Mouse (Mus musculus) lung, embryonic 14.5 days (tissue): ENCODE results near the gene Dolpp1. TPM values are rescaled to one million over a fixed set of nuclear protein-coding genes. Genes with fewer than 3 reads are reported as not detected.
A peak's percentile ranks its signal among the peaks of the same experiment; 100 is the strongest.

Source experiments
- ATAC-seq: fragments of 200-750 bp; cut with Nextera tagmentation; 2 replicates; pipeline ENCODE4 v1.8.0; 2017; ENCODE audit warnings: mild to moderate bottlenecking, moderate TSS enrichment, moderate library complexity; ENCODE audit not compliant: insufficient read depth
- DNase-seq: peaks from one replicate; pipeline ENCODE4 v3.0.0-alpha.2; 2015
- H3K27ac ChIP-seq: fragments of 300-500 bp; sonication (generic); 2 replicates; pipeline ENCODE4 v1.5.1; 2014; ENCODE audit warnings: low read depth, mild to moderate bottlenecking, moderate library complexity
- H3K27me3 ChIP-seq: fragments of 300-500 bp; sonication (generic); 2 replicates; pipeline ENCODE4 v1.6.1; 2014; ENCODE audit warnings: low read length, control low read depth; ENCODE audit not compliant: insufficient read depth
- H3K36me3 ChIP-seq: fragments of 300-500 bp; sonication (generic); 2 replicates; pipeline ENCODE4 v1.6.1; 2014; ENCODE audit warnings: control low read depth; ENCODE audit not compliant: insufficient read depth
- H3K4me1 ChIP-seq: fragments of 300-500 bp; sonication (generic); 2 replicates; pipeline ENCODE4 v1.6.1; 2014; ENCODE audit warnings: antibody characterized with exemption, control low read depth; ENCODE audit not compliant: insufficient read depth
- H3K4me2 ChIP-seq: fragments of 300-500 bp; sonication (generic); 2 replicates; pipeline ENCODE4 v1.6.1; 2014; ENCODE audit warnings: mild to moderate bottlenecking
- H3K4me3 ChIP-seq: fragments of 300-500 bp; sonication (generic); 2 replicates; pipeline ENCODE4 v1.5.1; 2014; ENCODE audit warnings: low read depth, low read length
- H3K9ac ChIP-seq: fragments of 300-500 bp; sonication (generic); 2 replicates; pipeline ENCODE4 v1.6.1; 2014
- H3K9me3 ChIP-seq: fragments of 300-500 bp; sonication (generic); 2 replicates; pipeline ENCODE4 v1.6.1; 2016; ENCODE audit warnings: low read depth, low read length, control low read depth
- CTCF ChIP-seq: IDR thresholded peaks from 2 replicates; pipeline ENCODE4 v1.5.1; 2016; ENCODE audit warnings: antibody characterized with exemption, low read depth
- WGBS: fragments of 180-500 bp; shearing (Covaris S2); extraction: QIAGEN DNeasy Blood & Tissue Kit; methylation state at CpG from one replicate; pipeline ENCODE4 v1.1.7; 2014; 5-methylcytosine and 5-hydroxymethylcytosine counted together
- polyA plus RNA-seq: library from polyadenylated mRNA; unstranded; fragments of >200 nt; fragmentation: Nextera tagmentation; extraction: Ambion mirVana; gene quantifications from 2 replicates; pipeline ENCODE4 v1.2.1, GENCODE M21; 2014

Gene Dolpp1
- polyA plus RNA-seq, 1 experiment from 2014 or later = 34.2 TPM

- Histone ChIP-seq H3K36me3 (peaks cover 84% of the 10 kb centered on the region), H3K9me3 (no peaks in the 10 kb centered on the region), H3K4me2 (no peak overlapping the region), H3K4me3 (no peak overlapping the region), H3K27ac (no peak overlapping the region), H3K4me1 (no peaks in the 10 kb centered on the region), H3K9ac (no peak overlapping the region), H3K27me3 (no peaks in the 10 kb centered on the region)
- DNase-seq = peak; percentile 57
- TF ChIP-seq CTCF = no peak
- 59% methylated on average over 7 of the region's 7 CpGs for WGBS
- no peak for ATAC-seq
These were observed 12.7 kb upstream of the Dolpp1 start for GRCm38 (mm10) chr2:30379307-30379706.

- peaks cover 81% of the 10 kb centered on the region for H3K36me3 ChIP-seq
- no peak for ATAC-seq
- 86% methylated on average over 10 of the region's 10 CpGs for WGBS
- no peak overlapping the region for H3K4me2 ChIP-seq
- no peak for TF ChIP-seq CTCF
- H3K4me3 ChIP-seq = no peak overlapping the region
- H3K27ac ChIP-seq = no peak overlapping the region
- no peak for DNase-seq
- no peaks in the 10 kb centered on the region for H3K9me3 ChIP-seq
- no peaks in the 10 kb centered on the region for H3K4me1 ChIP-seq
- H3K27me3 ChIP-seq = no peaks in the 10 kb centered on the region
- H3K9ac ChIP-seq = no peak overlapping the region
These were observed 11.3 kb upstream of the Dolpp1 start for GRCm38 (mm10) chr2:30380564-30381376.

- Histone ChIP-seq H3K27ac (no peak overlapping the region), H3K9me3 (no peaks in the 10 kb centered on the region), H3K36me3 (peaks cover 77% of the 10 kb centered on the region), H3K27me3 (no peaks in the 10 kb centered on the region), H3K4me1 (no peaks in the 10 kb centered on the region), H3K4me3 (no peak overlapping the region), H3K4me2 (no peak overlapping the region), H3K9ac (no peak overlapping the region)
- TF ChIP-seq CTCF = no peak
- DNase-seq = no peak
- 91% methylated on average over 4 of the region's 4 CpGs for WGBS
- no peak for ATAC-seq
These were observed 10.7 kb upstream of the Dolpp1 start for GRCm38 (mm10) chr2:30381377-30381725.

DNA sequence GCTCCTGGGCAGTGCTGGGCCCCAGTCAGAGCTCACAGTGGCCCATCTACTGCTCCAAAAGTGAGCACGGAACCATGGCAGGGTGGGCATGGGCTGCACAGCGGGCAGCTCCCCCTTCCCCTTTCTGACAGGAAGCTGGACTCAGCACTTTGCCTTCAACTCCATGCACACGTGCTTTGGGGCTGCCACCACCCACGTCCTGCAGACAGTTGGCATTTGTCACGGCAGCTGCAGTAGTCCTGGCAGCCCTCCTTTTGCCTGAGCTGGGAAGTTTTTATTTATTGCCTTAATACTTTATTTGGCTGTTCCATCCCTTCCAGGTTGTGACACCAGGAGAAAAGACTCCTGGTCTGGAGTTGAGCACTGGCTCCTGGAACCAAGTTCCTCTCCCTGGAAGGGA lies 7.2 kb upstream of the Dolpp1 start:
- H3K9ac ChIP-seq = no peak overlapping the region

DNA sequence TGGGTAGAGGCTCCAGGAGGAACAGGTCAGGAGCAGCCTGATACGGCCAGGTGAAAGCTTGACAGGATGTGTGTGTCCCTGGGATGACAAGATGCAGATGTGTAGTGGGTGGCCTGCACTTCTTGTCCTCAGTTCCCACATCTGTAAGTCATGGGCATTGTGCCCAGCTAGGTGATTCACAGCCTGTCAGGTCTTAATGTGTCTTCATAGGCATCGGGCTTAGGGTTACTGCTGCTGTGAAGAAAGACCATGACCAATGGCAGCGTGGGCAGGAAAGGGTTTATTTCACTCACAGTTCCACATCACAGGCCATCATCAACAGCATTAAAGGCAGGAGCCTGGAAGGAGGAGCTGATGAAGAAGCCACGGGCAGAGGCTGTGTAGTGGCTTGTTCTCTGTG lies 6.5 kb upstream of the Dolpp1 start:
- H3K9me3 ChIP-seq = no peaks in the 10 kb centered on the region
- H3K9ac ChIP-seq = no peak overlapping the region
- H3K36me3 ChIP-seq = peaks cover 40% of the 10 kb centered on the region
- no peak overlapping the region for H3K4me3 ChIP-seq
- ATAC-seq (no peak), DNase-seq (no peak)
- no peaks in the 10 kb centered on the region for H3K27me3 ChIP-seq
- H3K27ac ChIP-seq = no peak overlapping the region
- no peaks in the 10 kb centered on the region for H3K4me1 ChIP-seq
- WGBS = 84% methylated on average over 4 of the region's 4 CpGs
- no peak overlapping the region for H3K4me2 ChIP-seq
- no peak for TF ChIP-seq CTCF

More for the DNA sequence above, 7.2 kb upstream of the Dolpp1 start:
- DNase-seq = no peak
- Histone ChIP-seq H3K27ac (no peak overlapping the region), H3K9me3 (no peaks in the 10 kb centered on the region), H3K36me3 (peaks cover 47% of the 10 kb centered on the region), H3K4me2 (no peak overlapping the region), H3K4me3 (no peak overlapping the region), H3K4me1 (no peaks in the 10 kb centered on the region), H3K27me3 (no peaks in the 10 kb centered on the region)
- 70% methylated on average over 5 of the region's 5 CpGs for WGBS
- no peak for ATAC-seq
- no peak for TF ChIP-seq CTCF

GRCm38 (mm10) chr2:30386913-30387312 lies 5.1 kb upstream of the Dolpp1 start:
- H3K27ac ChIP-seq = no peak overlapping the region
- no peaks in the 10 kb centered on the region for H3K27me3 ChIP-seq
- H3K36me3 ChIP-seq = peaks cover 28% of the 10 kb centered on the region
- H3K4me1 ChIP-seq = no peaks in the 10 kb centered on the region
- no peak overlapping the region for H3K9ac ChIP-seq
- H3K9me3 ChIP-seq = no peaks in the 10 kb centered on the region
- no peak overlapping the region for H3K4me3 ChIP-seq
- H3K4me2 ChIP-seq = no peak overlapping the region
- no peak for TF ChIP-seq CTCF
- 84% methylated on average over 9 of the region's 9 CpGs for WGBS
- DNase-seq = no peak
- no peak for ATAC-seq

DNA sequence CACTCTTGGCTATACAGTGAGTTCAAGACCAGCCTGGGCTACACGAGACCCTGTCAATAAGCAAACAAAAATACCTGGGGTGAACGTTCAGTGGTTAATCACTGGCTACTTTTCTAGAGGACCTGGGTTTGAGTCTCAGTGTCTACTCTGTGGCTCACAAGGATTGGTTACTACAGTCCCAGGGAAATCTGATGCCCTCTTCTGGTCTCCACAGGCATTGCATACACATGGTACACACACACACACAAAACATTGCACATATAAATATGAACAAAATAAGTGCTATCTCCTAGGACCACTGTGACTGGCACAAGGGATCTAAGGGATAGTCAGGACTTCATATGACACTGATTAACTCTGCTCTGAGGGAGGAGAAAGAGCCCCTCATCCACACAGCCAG lies 3.1 kb upstream of the Dolpp1 start:
- Histone ChIP-seq H3K36me3 (peaks cover 9% of the 10 kb centered on the region; the same call in 1 of the 2 replicates), H3K9ac (no peak overlapping the region), H3K27me3 (no peaks in the 10 kb centered on the region), H3K4me1 (peaks cover 6% of the 10 kb centered on the region), H3K27ac (no peak overlapping the region), H3K4me3 (no peak overlapping the region), H3K4me2 (no peak overlapping the region), H3K9me3 (no peaks in the 10 kb centered on the region)
- TF ChIP-seq CTCF = peak; percentile 23; the same call in 1 of the 2 replicates
- WGBS = 84% methylated on average over 2 of the region's 2 CpGs
- no peak for ATAC-seq
- DNase-seq = no peak
